Mouse (Mus musculus) thymus, postnatal 36 days (tissue): ENCODE measurements at regions not wholly inside any gene's neighbourhood (a gene's known extent, or its start where the extent isn't known, plus 50 kb on each side); places are given as distances from the start of the nearest gene placed in this dataset.

Experiments used
- DNase-seq, 2 experiments: peaks; one replicate each; pipeline ENCODE4 v3.0.0; 2022; ENCODE audit warnings: mixed read lengths in 2 of 2

- no peak for DNase-seq
Measured at GRCm38 (mm10) chr1:47093289-47093947, 200.8 kb upstream of the Slc39a10 start.

DNA sequence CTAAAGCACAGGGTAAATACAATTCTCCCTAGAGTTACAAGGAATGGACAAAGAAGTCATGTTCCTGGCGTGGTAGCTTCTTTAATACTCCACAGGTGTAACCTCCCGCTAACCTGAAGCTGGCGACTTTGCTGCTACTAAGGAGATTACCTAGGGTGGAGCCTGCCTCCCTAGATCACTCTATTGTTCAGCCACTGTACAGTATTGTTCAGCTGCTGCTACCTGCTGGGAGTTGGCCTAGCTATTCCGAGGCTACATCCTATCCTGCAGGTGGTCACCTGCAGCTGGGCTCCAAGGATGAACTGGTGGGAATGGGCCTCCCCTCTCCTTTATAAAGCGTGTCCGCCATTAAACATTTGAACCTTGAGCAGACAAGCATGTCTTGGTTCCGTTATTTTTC, 183.8 kb upstream of the Slc39a10 start:
- DNase-seq = no peak

DNA sequence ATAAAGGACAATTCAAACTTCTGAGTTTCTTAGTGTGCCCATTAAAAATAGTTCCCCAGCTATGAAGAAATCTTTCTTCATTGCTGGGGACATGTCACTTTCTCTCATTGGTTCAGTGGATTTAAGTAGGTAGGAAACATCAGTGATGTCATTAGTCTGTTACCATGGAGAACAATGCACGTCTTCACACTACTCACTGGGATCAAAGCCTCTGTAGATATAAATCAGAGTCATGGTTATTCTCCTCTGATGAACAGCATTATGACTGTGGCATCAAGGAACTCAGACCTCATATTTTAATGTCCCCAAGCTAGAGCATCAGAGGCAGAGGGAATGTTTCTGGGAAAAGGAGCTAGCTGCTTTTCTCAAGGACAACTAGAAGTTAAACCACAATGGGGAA, 165.5 kb upstream of the Slc39a10 start:
- DNase-seq = no peak

GRCm38 (mm10) chr1:47057344-47057743, 164.7 kb upstream of the Slc39a10 start:
- DNase-seq = no peak

GRCm38 (mm10) chr1:47051109-47051508, 158.5 kb upstream of the Slc39a10 start:
- DNase-seq = no peak

GRCm38 (mm10) chr1:47050492-47050891, 157.8 kb upstream of the Slc39a10 start:
- DNase-seq = no peak

GRCm38 (mm10) chr1:47037576-47037975, 144.9 kb upstream of the Slc39a10 start:
- DNase-seq = no peak

- DNase-seq = no peak
Measured at GRCm38 (mm10) chr1:47019356-47019755, 126.7 kb upstream of the Slc39a10 start.

DNA sequence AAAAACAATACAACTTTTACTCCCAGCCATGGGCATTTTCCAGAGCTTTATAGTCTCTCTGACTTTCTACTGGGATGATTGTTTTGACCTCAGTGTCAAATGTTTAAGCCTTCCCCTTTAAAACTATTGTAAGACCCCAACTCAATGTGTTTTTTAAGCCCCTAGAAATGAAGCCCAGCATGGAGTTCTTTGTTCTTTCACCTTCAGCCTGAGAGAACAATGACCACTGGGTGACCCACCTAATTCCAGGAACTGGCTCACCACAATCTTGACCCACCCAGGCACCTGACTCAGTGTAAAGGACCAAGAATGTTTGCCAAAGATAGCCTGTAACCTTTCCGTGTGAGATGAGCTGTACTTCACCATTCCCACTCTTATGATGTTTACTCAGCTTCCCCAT, 121.9 kb upstream of the Slc39a10 start:
- no peak for DNase-seq

DNA sequence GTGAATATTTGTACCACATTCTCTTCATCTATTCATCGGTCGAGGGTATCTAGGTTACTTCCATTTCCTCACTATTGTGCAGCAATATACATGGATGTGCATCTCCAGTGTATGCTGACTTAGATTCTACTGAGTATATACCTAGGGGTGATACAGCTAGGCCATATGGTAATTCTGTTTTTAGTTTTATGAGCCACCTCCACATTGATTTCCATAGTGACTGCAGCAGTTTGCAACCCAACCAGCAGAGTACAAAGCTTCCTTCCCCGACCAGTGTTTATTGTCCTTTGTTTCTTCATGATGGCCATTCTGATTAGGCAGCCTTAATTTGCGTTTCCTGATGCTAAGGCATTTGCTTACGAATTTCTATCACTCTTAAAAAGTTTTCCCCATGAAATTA, 111.1 kb upstream of the Slc39a10 start:
- no peak for DNase-seq

DNA sequence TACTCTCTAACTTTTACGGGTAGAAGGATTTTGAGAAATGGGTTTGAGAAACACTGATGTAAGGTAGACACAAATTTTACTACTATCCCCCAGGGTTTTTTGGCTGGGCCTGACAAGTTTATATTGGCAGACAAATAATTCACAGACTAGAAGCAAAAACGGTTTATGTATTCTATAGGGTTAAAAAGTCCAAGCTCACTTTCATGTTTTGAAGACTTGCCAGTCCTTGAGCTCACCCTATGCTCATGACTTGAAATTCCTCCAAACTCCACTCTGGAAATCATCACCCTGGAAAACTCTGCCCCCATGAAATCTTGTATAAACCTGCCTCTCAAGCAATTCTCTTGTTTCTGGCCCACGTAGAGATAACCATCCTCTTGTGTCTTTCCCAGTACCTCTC, 106.7 kb upstream of the Slc39a10 start:
- no peak for DNase-seq

DNA sequence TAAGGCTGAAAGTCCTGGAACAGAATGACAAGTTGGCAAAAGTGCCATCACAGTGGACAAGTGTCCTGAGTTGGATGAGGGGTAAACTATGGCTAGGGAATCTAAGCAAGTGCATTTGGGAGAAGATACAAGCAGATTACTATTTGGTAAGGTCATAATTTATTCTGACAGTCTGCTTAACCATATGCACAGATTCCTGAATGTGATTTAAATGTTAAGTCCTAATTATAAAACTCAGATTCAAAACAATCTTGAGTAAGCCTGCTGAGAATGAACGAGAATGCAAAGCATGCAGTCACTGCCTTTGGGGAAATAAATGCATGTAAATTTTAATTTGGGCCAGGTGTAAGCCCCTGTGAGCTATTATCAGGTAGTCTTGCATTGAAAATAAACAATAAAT, 93.3 kb upstream of the Slc39a10 start:
- no peak for DNase-seq

DNA sequence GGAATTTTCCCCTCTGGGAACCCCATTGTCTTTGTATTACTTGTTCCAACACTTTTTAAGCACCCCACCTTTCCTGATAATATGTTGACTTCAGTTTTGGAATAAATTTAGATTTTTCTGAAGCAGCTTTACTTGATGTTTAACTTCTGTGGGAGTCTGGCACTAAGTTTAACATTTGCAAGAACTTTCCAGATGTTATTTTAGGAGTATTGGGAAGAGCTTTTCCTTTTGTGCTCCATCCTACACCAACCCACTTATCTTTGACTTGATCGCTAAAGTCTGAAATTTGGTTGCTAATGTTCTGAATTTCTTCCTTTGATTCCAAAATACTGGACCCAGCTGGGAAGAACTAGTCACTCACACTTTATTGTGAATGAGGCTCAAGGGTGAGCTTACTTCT, 90.4 kb upstream of the Slc39a10 start:
- no peak for DNase-seq

- DNase-seq = peak; percentile 11 to 30
Measured at GRCm38 (mm10) chr1:46970470-46970869, 77.8 kb upstream of the Slc39a10 start.

GRCm38 (mm10) chr1:46968361-46968760, 75.7 kb upstream of the Slc39a10 start:
- no peak for DNase-seq

DNA sequence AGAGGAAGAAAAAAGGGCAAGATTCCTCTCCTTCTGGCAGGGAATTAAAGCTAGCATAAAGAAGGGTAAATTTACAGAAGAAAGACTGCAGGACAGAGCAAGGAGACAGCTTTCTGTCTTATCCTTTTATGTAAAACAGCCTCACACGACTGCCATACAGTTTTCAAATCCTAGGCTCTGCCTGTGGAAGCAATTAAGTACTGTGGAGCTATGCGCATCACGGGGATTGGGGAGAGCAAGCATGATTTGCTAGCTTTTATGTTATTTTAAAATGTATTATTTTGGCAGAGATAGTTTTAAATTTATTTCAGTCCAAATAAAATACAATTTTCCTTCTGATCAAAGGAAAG, 74.2 kb upstream of the Slc39a10 start:
- no peak for DNase-seq

DNA sequence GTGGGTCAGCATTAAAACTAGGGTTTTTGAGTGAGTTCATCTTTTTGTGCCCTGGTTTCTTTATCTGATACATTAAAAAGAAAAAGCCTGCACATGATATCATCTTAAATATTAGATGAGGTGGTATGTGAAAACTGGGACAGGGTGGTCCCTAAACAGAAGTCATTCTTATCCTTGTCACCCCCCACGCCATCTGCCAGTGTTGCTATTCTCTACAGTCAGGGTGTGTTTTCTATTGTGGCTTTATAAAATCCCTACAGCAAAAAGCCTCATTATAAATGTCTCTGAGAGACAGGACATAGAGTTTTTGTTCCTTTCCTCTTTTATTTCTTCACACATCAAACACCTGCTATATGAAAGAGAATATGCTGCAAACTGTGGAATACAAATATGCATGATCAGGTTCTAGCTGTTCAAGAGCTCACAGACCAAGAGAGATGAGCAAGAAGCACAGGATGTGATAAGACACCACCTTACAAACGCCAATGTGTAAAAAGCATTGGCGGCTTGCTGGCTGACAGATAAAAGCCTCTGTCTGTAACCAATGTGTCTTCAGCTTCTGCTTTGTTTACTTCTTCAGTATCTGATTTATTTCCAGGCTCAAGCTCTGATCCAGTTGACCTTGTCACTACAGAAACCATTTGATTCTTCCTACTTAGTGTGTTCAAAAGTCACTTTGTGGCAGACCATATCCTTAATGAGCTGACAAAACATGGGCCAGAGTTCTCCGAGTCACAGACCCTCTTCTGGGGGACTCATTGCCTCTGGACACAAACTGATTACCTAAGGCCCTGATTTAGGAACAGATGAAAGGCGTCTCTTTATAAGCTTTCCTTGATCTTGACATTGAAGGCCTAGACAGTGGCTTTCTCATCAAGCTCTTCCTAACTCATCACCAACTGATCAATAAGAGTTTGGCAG, 73.6 kb upstream of the Slc39a10 start:
- DNase-seq = no peak

- no peak for DNase-seq
Measured at GRCm38 (mm10) chr1:46963973-46964727, 71.5 kb upstream of the Slc39a10 start.
